Mouse (Mus musculus) cortical plate, adult 2 months (tissue): ENCODE measurements around the gene Asic3.

Experiments
- CTCF ChIP-seq: fragments of 200-500 bp; IDR thresholded peaks from 2 replicates; pipeline ENCODE4 v1.5.1; 2011; ENCODE audit warnings: mild to moderate bottlenecking, control low read depth, low read length; ENCODE audit not compliant: insufficient read depth; ENCODE audit errors: extremely low read depth
- POLR2A ChIP-seq: fragments of 200-500 bp; IDR thresholded peaks from 2 replicates; pipeline ENCODE4 v1.6.1; 2011; ENCODE audit warnings: mild to moderate bottlenecking, low read length, control low read depth; ENCODE audit not compliant: insufficient read depth; ENCODE audit errors: extremely low read depth

DNA sequence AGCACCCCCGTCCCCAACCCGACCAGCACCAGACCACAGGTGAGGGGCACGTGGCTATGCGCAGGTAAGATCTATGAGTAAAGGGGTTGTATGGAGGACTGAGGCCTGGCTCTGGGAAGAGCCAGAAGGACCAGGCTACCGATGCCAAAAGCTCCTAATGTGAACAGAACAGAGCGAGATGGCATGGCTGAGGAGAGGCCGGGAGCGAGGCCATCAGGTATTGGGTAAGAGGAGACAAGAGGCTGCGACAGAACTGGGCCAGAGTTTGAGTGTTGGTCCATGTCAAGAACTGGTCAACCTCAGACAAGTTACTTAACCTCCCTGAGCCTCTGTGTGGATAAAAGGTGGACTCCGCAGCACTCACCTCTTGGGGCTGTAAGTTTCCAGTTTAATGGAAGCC, 48.2 kb upstream of the Asic3 start:
- TF ChIP-seq CTCF, result no peak
- no peak for TF ChIP-seq POLR2A
